Mouse (Mus musculus) liver, embryonic 16.5 days (tissue): ENCODE measurements at regions not wholly inside any gene's neighbourhood (a gene's known extent, or its start where the extent isn't known, plus 50 kb on each side); places are given as distances from the start of the nearest gene placed in this dataset.
"Not testable (repeated sequence)": the region's sequence is repeated elsewhere in the genome, so short reads cannot be mapped to it uniquely, and the experiment has no call there.

ENCODE experiments used
- ATAC-seq: fragments of 200-750 bp; cut with Nextera tagmentation; 2 replicates; pipeline ENCODE4 v1.8.0; 2017; ENCODE audit warnings: low read depth, mild to moderate bottlenecking, moderate number of reproducible peaks, moderate library complexity
- H3K27ac ChIP-seq: fragments of 300-500 bp; sonication (generic); 2 replicates; pipeline ENCODE4 v1.5.1; 2014; ENCODE audit warnings: mild to moderate bottlenecking, low read length
- H3K27me3 ChIP-seq: fragments of 300-500 bp; sonication (generic); 2 replicates; pipeline ENCODE4 v1.6.1; 2014; ENCODE audit warnings: low read depth, low read length, mixed read lengths; ENCODE audit not compliant: control insufficient read depth, insufficient read depth
- H3K36me3 ChIP-seq: fragments of 300-500 bp; sonication (generic); 2 replicates; pipeline ENCODE4 v1.6.1; 2014; ENCODE audit warnings: mild to moderate bottlenecking; ENCODE audit not compliant: control insufficient read depth, insufficient read depth
- H3K4me1 ChIP-seq: fragments of 300-500 bp; sonication (generic); 2 replicates; pipeline ENCODE4 v1.6.1; 2014; ENCODE audit warnings: low read depth, low read length, mixed read lengths; ENCODE audit not compliant: control insufficient read depth
- H3K4me2 ChIP-seq: fragments of 300-500 bp; sonication (generic); 2 replicates; pipeline ENCODE4 v1.6.1; 2014; ENCODE audit warnings: low read depth, low read length, mixed read lengths
- H3K4me3 ChIP-seq: fragments of 300-500 bp; sonication (generic); 2 replicates; pipeline ENCODE4 v1.5.1; 2014; ENCODE audit warnings: low read depth, mild to moderate bottlenecking, low read length
- H3K9ac ChIP-seq: fragments of 300-500 bp; sonication (generic); 2 replicates; pipeline ENCODE4 v1.6.1; 2014; ENCODE audit warnings: low read depth, low read length
- H3K9me3 ChIP-seq: fragments of 300-500 bp; sonication (generic); replicated peaks from 2 replicates; pipeline ENCODE4 v1.6.1; 2016; ENCODE audit warnings: low read length; ENCODE audit not compliant: control insufficient read depth
- WGBS: fragments of 180-500 bp; shearing (Covaris S2); extraction: QIAGEN DNeasy Blood & Tissue Kit; methylation state at CpG from one replicate; pipeline ENCODE4 v1.1.7; 2014; ENCODE audit not compliant: insufficient replicate concordance; 5-methylcytosine and 5-hydroxymethylcytosine counted together

GRCm38 (mm10) chr5:17125240-17125639, 247.7 kb upstream of the Speer4f2 start:
- Histone ChIP-seq H3K27me3 (no peaks in the 10 kb centered on the region), H3K4me1 (no peaks in the 10 kb centered on the region), H3K4me3 (no peak overlapping the region), H3K9ac (no peak overlapping the region), H3K36me3 (no peaks in the 10 kb centered on the region), H3K27ac (no peak overlapping the region), H3K9me3 (no peaks in the 10 kb centered on the region), H3K4me2 (no peak overlapping the region)
- no peak for ATAC-seq
- WGBS, result 64% methylated on average over 2 of the region's 2 CpGs

- 61% methylated on average over 4 of the region's 4 CpGs for WGBS
- no peak for ATAC-seq
- H3K4me1 ChIP-seq, result no peaks in the 10 kb centered on the region
These were observed 245.5 kb upstream of the Speer4f2 start for GRCm38 (mm10) chr5:17127501-17127900.

GRCm38 (mm10) chr5:17135489-17135888, 237.5 kb upstream of the Speer4f2 start:
- WGBS, result 51% methylated on average over 5 of the region's 5 CpGs
- no peaks in the 10 kb centered on the region for H3K27me3 ChIP-seq
- no peak overlapping the region for H3K9ac ChIP-seq
- H3K27ac ChIP-seq, result no peak overlapping the region
- H3K4me3 ChIP-seq, result no peak overlapping the region
- H3K4me2 ChIP-seq, result no peak overlapping the region
- H3K36me3 ChIP-seq, result no peaks in the 10 kb centered on the region
- no peaks in the 10 kb centered on the region for H3K4me1 ChIP-seq
- no peak for ATAC-seq
- no peaks in the 10 kb centered on the region for H3K9me3 ChIP-seq

More at GRCm38 (mm10) chr5:17127501-17127900, 245.5 kb upstream of the Speer4f2 start:
- Histone ChIP-seq H3K9ac (no peak overlapping the region), H3K4me2 (no peak overlapping the region), H3K36me3 (no peaks in the 10 kb centered on the region), H3K4me3 (no peak overlapping the region), H3K27me3 (no peaks in the 10 kb centered on the region), H3K27ac (no peak overlapping the region), H3K9me3 (no peaks in the 10 kb centered on the region)

- no peaks in the 10 kb centered on the region for H3K36me3 ChIP-seq
- peak; percentile 41 for ATAC-seq
- no peaks in the 10 kb centered on the region for H3K27me3 ChIP-seq
- no peak overlapping the region for H3K4me3 ChIP-seq
- H3K27ac ChIP-seq, result no peak overlapping the region
- no peaks in the 10 kb centered on the region for H3K4me1 ChIP-seq
- H3K9ac ChIP-seq, result no peak overlapping the region
- no peak overlapping the region for H3K4me2 ChIP-seq
- H3K9me3 ChIP-seq, result no peaks in the 10 kb centered on the region
These were observed 231.4 kb upstream of the Speer4f2 start for GRCm38 (mm10) chr5:17141555-17141954.

GRCm38 (mm10) chr5:17174562-17174961, 198.4 kb upstream of the Speer4f2 start:
- Histone ChIP-seq H3K36me3 (no peaks in the 10 kb centered on the region), H3K9ac (no peak overlapping the region), H3K27ac (no peak overlapping the region), H3K4me1 (no peaks in the 10 kb centered on the region), H3K4me2 (no peak overlapping the region), H3K27me3 (no peaks in the 10 kb centered on the region), H3K4me3 (no peak overlapping the region), H3K9me3 (no peaks in the 10 kb centered on the region)
- 53% methylated on average over 2 of the region's 2 CpGs for WGBS
- ATAC-seq, result no peak

GRCm38 (mm10) chr5:17176771-17177170, 196.2 kb upstream of the Speer4f2 start:
- Histone ChIP-seq H3K27me3 (no peaks in the 10 kb centered on the region), H3K4me1 (no peaks in the 10 kb centered on the region), H3K4me2 (no peak overlapping the region), H3K9ac (no peak overlapping the region), H3K9me3 (no peaks in the 10 kb centered on the region), H3K27ac (no peak overlapping the region), H3K4me3 (no peak overlapping the region), H3K36me3 (no peaks in the 10 kb centered on the region)
- 71% methylated on average over 9 of the region's 9 CpGs for WGBS
- ATAC-seq, result no peak

GRCm38 (mm10) chr5:17208554-17209283, 164.3 kb upstream of the Speer4f2 start:
- H3K36me3 ChIP-seq, result no peaks in the 10 kb centered on the region
- no peak overlapping the region for H3K27ac ChIP-seq
- no peak overlapping the region for H3K4me3 ChIP-seq
- H3K27me3 ChIP-seq, result no peaks in the 10 kb centered on the region
- no peaks in the 10 kb centered on the region for H3K9me3 ChIP-seq
- no peak for ATAC-seq
- WGBS, result 61% methylated on average over 4 of the region's 4 CpGs
- no peak overlapping the region for H3K9ac ChIP-seq
- no peak overlapping the region for H3K4me2 ChIP-seq
- no peaks in the 10 kb centered on the region for H3K4me1 ChIP-seq

GRCm38 (mm10) chr5:17210723-17211245, 162.2 kb upstream of the Speer4f2 start:
- ATAC-seq, result no peak
- 49% methylated on average over 6 of the region's 6 CpGs for WGBS

GRCm38 (mm10) chr5:17223542-17223941, 149.4 kb upstream of the Speer4f2 start:
- not testable (repeated sequence) for H3K27ac ChIP-seq, H3K4me3 ChIP-seq, H3K4me2 ChIP-seq, ATAC-seq, H3K9me3 ChIP-seq, H3K4me1 ChIP-seq, H3K36me3 ChIP-seq, H3K9ac ChIP-seq, H3K27me3 ChIP-seq
- WGBS, result 54% methylated on average over 1 of the region's 1 CpGs

More at GRCm38 (mm10) chr5:17210723-17211245, 162.2 kb upstream of the Speer4f2 start:
- Histone ChIP-seq H3K4me3 (no peak overlapping the region), H3K36me3 (no peaks in the 10 kb centered on the region), H3K9me3 (no peaks in the 10 kb centered on the region), H3K9ac (no peak overlapping the region), H3K27me3 (no peaks in the 10 kb centered on the region), H3K27ac (no peak overlapping the region), H3K4me1 (no peaks in the 10 kb centered on the region), H3K4me2 (no peak overlapping the region)
